Mouse (Mus musculus): ENCODE results near the gene D930020B18Rik.

DNA sequence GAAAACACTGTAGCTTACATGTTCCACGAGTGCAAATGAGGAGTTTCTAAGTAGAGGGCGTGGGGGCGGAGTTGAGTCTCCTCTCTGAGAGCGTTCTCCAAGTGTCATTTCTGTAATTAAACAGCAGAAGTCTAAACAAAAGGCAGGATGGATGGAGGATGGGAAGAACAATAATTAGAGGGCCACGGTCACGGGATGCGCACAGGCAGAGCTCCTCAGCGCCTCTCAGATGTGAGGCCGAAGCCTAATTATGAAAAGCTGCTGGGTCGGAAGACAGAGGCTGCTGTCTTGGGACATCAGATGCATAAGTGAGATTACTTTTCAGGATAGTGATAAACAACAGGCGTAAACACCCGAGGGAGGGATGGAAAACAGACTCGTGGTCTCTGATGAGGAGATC lies 22.2 kb downstream of the D930020B18Rik start:
- TF ChIP-seq EP300 (optimal IDR thresholded peaks at IDR 0.05), result no peak
- no peak for TF ChIP-seq CTCF (IDR thresholded peaks at IDR 0.05; ENCODE audit: low read depth)

Measured in stomach, postnatal 0 days (tissue).